Mouse (Mus musculus): ENCODE data around the gene Prss56.
A peak's percentile ranks its signal among the peaks of the same experiment; 100 is the strongest.

The Prss56 gene

DNA sequence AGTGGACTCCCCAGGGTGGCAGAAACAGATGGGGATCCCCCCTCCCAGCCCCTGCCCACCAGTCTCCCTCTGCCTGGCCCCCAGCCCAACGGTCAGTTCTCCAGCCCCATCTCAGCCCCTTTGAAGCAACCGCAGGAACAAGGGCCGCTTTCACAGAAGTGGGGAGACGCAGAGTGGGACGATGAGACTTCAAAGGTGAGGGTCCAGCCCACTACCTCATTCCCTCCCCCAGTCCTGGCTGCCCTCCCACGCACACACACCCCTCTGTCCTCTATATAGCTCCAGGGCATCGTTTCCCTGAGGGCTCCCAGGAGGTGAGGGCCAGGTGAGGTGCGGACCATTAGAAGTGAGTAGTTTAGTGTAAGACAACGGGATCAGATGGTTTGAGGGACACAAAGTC, at the start of gene Prss56:
Prss56 (plus strand) TSS at position 301 of the 400 bp plus-strand sequence.
- DNase-seq (ENCODE audit: low spot score) = no peak

DNA sequence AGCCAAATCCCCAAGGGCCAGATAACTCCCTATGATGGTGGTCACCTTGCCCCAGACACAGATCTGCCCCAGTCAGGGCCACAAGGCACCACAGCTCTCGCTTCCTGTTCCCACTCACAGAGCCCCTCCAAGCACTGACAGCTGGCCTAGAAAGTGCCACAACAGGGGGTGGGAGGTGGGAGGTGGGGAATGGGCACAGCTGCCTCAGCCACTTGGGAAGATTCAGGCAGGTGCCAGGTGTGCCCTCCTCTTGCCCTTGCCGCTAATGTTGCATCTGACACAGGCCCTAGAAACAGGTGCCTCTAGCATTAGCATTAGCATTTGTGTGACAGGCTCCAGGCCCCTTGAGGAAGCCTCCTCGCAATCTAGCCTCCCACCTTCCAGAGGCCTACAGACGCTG, 41.6 kb upstream of the Prss56 start:
- no peak for DNase-seq (ENCODE audit: low spot score)

DNA sequence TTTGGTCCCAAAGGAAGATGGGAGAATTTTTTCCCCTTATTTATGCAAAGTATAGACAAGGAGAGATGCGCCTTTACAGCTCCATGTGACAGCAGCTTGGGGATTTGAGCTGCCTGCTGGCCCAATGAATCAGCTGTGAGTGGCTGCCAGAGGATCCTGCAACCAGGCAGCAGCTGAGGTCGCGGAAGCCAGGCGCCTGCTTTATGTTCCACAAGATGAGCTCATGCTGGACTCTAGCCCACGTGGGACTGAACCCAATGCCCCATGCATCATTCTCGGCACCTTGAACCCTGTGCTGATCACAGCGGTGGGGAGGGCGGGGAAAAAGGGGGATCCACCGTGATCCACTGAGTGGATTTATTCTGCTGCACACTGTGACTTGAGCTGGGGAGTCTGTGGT, 40.7 kb upstream of the Prss56 start:
- no peak for DNase-seq (ENCODE audit: low spot score)

DNA sequence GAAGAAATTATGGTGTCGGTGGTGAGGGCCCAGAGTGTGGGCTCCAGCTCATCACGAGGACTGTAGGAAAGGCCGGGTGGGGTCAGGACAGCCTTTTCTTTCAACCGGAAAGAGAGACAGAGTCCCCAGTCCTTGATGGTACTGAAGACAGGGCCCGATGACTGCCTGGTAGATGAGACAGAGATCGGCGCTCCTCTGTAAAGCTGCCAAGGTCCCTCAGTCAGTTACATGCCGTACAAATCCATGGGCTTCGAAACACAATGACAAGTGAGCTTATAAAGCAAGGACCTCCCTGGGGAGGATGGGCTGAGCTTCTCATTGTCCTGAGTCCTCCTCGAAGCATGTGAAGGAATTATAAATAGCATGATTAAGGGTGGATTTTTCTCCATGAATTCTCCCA, 40.0 kb upstream of the Prss56 start:
- no peak for DNase-seq (ENCODE audit: low spot score)

DNA sequence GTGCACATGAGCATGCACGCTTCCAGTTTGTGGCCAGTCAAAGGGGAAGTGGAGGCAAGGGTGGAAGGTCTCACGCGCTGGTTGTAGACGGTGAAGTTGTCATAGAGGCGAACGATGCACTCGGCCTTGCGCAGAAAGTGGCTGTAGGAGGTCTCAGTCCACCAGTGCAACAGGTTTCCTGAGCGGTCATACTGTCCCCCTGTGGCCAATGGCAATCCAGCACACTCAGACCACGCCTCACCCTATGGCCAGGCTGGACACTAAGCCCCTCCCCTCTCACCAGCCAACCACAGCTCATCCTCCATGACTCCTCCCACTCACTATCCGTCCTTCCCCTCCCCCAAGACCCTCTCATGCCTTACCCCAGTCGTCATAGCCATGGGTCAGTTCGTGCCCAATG, 33.7 kb upstream of the Prss56 start:
- DNase-seq (ENCODE audit: low spot score) = no peak

DNA sequence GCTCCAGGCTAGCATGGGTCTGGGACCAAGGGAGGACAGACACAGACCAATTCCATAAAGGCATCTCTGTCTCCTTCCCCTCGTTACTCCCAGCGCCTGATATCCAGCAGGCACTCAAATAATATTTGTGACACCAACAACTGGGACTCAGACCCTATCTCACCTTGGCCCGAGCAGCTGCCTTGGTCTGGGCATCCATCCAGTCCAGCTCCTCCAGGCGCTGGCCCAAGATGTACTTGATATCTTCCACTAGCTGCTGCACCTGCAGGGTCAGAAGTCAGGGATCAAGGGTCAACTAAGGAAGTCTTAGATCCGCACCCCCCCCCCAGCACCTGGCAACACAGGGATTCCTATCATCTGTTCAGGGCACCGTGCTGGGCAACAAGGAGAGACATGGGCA, 31.8 kb upstream of the Prss56 start:
- no peak for DNase-seq (ENCODE audit: low spot score)

DNA sequence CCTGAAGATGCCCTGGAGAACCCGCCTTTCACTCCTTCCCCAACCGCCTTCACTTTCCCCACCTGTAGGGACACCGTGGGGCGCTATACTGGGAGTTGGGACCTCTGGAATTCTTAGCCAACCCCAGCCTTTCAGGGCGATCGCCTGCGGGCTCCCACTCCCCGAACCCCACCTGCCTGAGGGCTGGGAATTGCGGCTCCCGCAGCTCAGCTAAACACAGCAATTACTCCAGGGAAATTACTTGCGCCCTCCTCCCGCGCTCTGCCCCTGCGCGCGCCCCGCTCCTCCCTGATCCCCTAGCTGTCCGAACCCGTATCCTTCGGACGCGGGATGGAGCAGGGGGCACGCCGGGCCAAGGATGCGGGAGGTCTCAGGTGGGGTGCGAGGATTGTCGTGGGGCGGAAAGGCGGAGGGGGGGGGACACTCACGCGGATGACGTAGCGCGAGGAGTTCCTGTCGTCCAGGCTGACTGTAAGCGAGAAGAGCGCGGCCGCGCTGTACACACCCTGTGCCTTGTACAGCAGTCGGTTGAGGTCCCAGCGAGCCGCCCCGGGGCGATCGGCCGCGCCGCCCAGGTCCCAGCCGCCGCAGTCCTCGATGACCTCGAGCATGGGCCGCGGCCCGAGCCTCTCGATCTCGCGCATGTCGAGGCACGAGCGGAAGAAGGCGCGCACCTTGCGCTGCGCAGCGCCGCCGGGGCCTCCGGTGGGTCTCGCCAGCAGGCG, 29.2 kb upstream of the Prss56 start:
- no peak for DNase-seq (ENCODE audit: low spot score)

DNA sequence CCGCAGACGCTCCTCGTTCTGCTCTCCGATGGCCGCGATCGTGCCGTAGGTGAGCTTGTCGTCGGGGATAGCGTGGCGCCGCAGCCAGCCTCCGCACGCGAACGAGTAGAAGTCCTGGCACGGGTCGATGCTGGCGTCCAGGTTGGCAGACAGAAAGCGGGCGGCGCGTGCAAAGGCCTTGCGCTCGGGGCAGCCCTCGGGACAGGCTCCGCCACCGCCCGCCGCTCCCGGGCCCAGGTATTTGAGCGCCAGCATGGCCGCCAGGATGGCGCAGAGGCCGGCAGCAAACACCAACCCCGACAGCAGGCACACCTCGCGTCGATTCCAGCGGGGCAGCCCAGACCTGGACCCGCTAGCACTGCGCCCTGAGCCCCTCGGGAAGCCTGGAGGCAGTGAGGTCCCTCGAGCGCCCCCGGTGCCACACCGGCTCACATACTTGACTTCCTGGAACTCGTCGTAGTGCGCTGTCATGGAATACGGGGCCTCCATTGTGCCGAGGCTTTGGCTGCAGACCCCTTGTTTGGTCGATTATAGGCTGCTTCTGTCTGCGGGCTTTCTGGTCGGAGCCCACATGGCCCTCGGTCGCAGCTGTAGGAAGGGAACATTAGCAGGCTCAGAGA, 28.5 kb upstream of the Prss56 start:
- DNase-seq (ENCODE audit: low spot score) = no peak

DNA sequence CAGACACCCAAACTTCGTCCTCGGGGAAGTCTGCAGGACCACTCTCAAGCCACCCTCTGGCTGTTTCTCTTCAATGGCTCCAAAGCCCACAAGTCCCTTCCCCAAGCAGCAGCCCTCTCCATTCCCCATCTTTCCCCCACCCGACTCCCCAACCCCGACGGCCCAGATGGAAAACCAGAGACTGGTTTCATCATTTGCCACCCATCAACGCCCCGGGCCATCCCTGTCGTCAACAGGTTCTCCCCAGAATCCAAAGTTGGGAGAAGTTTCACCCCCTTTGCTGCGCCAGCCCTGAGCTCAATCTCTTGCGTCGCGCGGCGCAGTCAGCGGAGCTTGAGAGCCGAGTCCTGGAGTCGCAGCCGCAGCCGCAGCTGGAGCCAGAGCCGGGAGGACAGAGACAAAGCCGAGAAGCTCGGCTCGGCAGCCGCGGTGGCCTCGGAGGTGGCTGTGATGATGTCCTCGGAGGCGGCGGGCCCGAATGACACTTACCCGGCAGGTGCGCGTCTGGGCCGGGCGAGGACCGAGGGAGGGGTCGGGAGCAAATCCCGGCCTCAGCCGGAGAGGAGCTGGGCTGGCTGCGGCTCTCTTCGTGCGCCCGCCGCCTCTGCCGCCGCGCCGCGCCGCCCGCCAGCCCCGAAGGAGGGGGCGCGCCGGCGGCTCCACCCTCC, 27.4 kb upstream of the Prss56 start:
- DNase-seq (ENCODE audit: low spot score) = no peak

DNA sequence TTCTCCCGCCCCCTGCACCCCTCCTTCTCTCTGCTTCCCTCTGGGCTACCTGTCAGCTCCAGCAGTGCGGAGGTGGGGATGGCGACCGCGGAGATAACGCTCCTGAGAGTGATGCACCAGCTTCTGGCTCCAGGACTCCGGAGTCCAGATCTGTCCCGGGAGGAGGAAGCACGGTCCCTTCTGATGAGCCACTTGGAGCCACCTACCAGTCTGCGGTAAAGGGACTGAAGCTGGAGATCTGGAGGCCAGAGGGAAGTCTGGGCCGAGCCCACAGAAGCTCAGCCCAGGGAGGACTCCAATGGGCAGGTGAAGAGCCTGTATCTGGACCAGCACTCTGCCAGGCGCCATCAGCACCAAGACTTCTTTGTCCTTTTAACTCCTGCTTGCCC, 26.9 kb upstream of the Prss56 start, which contains the start of gene Ecel1:
Ecel1 (minus strand) TSS at position 323 of the 389 bp plus-strand sequence.
- no peak for DNase-seq (ENCODE audit: low spot score)

DNA sequence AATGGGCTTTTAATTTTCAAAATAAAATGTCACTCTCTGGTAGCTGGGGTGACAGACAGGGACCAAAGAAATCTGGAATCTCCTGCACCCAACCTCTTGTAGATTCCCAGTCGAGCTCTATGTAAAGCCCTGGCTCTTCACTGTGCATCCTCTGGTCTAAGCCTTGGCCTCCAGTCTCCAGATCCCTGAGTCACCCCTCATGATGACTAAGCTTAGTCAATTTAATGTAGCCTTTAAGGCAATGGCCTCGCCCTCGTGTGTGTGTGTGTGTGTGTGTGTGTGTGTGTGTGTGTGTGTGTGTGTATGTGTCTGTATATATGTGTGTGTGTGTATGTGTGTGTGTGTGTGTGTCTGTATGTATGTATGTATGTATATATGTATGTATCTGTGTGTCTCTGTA, 23.7 kb upstream of the Prss56 start:
- DNase-seq (ENCODE audit: low spot score) = no peak

DNA sequence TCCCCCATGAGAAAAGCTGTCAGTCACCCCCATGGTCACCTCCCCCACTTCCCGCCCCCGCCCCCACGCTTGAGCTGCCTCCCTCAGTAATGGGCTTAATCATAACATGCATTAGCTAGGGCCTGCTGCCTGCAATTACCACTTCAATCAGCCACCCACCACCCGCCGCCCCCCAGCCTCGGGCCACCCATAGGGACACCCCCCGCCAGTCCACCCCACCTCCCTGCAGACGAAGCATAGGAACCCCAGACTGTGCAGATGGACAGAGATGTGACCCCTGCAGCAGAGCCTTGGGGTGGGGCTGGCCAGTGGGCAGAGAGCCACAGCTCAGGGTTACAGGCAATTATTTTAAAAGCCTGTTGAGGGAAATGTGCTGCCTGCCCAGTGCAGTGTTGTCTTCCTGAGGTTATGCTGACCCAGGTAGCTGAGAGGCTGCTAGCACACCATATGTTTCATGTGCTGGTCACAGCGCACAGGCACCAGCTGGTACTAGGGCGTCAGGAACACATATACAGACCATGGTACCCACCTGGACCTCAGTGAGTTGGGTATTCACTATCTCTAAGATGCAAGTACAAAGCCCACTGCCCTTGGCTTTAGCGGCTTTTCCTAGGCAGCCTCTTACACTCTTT, 18.8 kb upstream of the Prss56 start:
- DNase-seq (ENCODE audit: low spot score) = no peak

DNA sequence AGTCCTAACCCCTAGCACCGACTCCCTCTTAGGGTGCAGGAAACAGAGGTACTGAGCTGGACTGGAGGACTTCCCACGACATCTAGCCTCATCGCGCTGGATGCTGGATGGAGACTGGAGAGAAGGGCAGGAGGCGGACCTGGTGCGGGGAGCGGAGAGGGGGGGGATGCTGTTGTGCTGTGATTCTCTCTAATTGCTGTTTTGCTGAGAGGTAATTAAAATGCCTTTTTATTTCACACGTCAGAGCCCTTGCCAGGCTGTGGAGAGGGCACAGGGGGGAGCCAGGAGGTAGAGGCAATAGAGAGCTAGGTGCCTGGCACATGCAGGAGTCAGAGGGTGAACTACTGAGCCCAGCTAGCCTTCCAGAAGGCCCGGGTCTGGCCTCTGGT, 18.3 kb upstream of the Prss56 start:
- no peak for DNase-seq (ENCODE audit: low spot score)

DNA sequence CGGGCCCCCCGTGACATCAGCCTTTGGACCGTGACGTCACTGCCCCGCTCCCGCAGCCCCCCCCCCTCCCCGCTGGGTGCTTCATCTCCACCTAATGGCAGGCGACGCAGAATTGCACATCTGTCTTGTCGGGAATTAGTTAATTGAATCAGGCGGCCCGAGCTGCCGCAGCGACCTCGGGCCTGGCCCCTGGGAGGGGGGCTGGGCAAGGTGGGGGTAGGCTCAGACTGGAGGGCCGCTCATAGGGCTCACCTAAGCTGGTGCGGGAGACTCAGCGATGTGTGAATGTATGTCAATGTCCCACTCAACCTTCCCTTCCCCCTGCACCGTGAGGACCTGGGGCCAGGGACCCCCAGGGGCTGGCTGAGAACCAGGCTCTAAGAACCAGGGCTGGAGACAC, 12.7 kb upstream of the Prss56 start:
- DNase-seq (ENCODE audit: low spot score) = no peak

DNA sequence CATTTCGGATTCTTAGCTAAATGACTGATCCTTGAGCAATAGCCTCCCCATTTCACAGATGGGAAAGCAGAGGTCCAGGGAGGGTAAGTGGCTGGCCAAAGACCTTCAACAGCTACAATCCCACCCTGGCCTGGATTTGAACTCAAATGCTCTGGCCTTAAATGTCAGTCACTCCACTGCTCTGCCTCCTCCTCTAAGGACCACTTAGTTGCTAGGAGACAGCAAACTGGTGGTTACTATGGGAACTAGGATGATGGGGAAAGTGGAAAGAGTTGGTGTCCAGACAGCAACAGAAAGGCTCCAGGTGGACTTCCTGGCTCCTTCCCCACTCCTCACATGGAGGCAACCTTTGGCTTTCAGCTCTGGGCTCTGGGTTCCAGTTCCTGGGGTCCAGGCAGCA, 11.8 kb upstream of the Prss56 start:
- DNase-seq (ENCODE audit: low spot score) = no peak

DNA sequence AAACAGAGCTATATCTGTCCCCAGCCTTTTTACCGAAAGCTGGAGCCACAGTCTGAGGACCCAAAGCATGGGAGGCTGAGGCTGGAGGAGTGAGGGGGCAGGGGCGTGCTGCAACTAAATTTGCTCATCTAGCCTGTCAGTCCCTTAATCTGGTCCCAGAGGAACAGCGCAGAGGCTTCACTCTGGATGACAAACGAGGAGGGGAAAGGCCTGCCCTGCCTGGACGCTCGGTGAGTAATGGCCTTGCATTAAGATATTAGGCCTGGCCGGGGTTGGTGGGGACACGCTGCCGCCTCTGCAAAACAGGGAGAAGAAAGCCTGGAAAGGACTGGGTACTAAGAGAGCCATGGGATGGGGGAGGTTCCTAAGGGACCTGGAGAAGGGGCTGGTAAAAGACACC, 10.8 kb upstream of the Prss56 start:
- no peak for DNase-seq (ENCODE audit: low spot score)

DNA sequence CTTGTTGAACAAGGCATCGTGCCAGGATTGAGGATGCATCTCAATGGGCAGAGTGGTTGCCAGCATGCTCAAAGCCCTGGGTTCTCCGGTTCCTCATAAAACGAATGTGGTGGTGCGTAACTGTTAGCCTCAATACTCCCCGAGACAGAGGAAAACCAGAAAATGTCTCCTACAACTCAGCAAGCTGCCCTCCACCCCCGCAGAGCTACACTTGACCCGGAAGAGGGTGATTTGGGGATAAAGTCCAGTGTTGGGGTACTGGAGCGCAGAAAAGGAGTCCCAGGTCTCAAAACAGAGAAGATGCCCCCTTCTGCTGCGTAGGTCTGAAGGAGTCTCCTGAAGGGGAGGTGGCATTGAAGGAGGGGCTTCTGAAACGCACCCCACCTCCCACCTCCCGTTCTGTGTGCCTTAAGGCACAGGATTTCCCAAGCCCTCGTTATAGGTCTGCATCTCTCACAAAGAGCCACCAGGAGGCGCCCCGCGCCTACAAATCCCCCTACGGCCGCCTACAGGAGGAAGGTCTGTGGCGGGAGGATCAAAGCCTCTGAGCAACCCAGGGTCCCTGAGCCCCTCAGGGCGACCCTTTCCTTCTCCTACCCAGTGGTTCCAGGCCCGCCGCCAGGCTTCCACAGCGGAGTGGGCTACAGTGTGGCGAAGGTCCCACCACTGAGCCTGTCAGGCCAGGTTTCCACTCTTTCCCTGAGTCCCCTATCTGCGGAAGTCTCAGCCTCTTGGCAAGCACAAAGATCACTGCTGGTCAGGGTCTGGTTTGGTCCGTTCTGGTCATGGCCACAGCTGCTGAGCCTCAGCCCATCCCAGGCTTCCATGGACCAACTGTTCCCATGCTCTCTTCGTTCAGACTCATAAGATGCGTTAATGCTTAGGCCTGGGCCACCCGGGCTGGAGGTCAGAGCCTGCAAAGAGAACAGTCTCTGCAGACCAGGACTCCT, 8.8 kb upstream of the Prss56 start:
- DNase-seq (ENCODE audit: low spot score) = no peak

DNA sequence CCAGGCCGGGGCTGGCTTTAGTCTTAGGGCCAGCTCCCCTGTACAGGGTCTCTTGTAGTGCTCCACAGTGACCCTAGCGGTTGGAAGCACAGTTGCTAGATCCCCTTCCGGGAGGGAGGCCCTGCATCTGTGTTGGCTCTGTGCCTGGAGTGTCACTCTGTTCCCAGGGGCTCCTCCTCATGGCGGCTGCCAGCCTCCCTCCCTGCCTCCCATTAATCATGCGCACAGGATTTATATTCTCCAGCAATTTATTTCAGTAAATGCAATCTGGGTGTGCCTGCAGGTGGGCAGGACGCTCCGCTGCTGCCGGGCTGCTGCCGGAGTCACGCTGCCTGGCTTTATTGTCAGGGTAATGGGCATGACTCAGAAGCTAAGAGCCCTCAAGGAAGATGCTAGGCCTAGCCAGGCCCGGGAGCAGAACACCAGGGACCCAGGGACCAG, 7.2 kb upstream of the Prss56 start:
- DNase-seq (ENCODE audit: low spot score) = peak; percentile 54

DNA sequence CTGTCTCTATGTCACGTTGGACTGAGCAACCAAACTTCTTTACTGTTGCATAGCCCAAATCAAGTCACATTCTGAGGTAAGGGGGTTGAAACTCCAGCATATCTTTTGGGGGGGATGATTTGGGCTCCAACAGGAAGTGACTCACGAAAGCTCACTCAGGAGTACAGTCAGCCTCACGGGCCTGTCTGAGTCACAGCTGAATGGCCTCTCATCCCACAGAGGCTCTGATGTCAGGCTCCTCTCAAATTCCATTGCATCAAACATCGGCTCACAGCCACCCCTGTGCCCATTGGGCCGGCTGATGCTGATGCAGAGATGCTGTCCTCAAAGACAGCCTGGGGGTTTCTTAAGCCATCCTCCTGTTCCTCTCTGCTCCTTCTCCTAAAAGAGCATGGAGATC, 2.2 kb upstream of the Prss56 start:
- no peak for DNase-seq (ENCODE audit: low spot score)

DNA sequence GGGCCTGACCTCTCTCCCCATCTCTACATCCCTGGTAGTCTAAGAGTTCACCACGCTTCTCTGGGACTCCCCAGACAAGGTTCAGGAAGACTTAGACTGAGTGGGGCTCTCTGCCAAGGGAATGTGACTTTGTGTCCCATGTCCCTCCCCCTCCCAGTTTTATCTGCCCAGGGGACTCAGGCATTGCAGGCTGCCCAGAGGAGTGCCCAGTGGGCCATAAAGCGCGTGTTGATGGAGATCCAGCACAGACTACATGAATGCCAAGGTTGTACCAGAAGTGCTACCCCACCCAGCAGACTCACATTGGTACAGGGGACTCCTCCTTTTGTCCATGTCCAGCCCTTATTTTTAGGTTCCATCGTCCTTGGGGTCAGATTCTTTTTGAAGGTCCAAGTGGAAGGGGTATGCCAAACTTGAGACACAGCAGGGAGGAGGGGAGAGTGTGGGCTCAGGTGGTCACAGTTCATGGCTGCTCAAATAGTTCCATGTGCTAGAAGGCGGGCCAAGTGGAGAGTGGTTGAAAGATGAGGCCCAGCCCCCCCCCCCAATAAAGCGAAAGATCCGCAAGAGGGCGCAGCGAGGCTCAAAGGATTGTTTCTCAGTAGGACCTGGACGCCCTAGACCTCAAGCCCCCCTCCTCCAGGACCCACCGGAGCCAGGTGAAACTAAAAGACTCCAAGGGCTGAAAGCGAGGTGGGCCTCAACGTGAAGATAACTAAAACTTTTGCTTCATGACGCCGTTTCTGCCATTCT, 1.1 kb downstream of the Prss56 start:
- no peak for DNase-seq (ENCODE audit: low spot score)

DNA sequence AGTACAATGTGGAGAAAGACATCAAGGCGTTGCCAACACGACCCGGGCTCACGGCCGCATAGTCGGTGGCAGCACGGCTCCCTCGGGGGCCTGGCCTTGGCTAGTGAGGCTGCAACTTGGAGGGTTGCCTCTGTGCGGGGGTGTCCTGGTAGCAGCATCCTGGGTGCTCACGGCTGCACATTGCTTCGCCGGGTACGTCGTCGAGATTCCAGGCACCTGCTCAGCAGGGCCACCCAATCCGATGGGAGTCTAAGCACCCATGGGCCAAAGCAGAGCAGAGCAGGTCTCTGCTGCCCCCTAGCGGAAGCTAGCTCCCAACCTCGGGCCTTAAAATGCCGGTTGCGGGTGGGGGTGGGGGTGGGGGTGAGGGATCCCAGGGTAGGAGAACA, 1.6 kb downstream of the Prss56 start:
- peak; percentile 39 for DNase-seq (ENCODE audit: low spot score)
